In the genomic region with DNA sequence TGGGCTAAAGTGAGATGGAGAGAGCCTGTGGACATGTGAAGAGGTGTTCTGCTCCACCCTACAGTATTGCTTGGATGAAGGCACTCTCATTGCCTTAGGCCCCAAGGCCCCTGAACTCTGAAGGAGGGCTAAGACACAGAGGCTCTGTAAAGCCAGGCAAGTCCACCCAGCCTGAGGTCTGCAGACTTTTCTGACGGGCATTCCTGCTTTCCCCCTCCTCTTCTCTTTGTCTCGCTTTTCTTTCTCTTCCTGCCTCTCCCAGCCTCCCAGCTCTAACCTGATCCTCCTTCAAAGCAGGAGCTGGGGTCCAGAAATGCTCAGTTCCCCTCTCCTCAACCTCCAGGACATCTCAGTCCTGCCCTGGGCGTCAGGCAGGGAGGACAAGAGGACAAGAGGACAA, we compare ENCODE assay signal across 11 mouse cellular contexts. TPM values are rescaled to one million over a fixed set of nuclear protein-coding genes. Genes with fewer than 3 reads are reported as not detected.
DNase-seq lines count a peak whose midpoint lies in the region; ATAC-seq and TF ChIP-seq lines count a peak whose summit lies in the region.
"Had no signal": no experiment of that assay in that cellular context is flagged by ENCODE, and none has a peak within 500 bp of the region (broad histone marks: within the 10 kb centered on the region; RNA-seq: fewer than 3 reads in every experiment).

No protein-coding gene starts in this region.

- no peak for ATAC-seq in liver, embryonic 12.5 days
- no peak for ATAC-seq in forebrain, embryonic 13.5 days
- ATAC-seq in neural tube, embryonic 15.5 days (ENCODE audit: low FRiP score) = no peak

- intact Hi-C loops in left cerebral cortex, adult 2 months (cut with DNase I) = no loop called here

- no peak for DNase-seq in liver
- DNase-seq in limb, embryonic 10.5 days (ENCODE audit: low spot score) = no peak
- no peak for DNase-seq in left cerebral cortex, adult 2 months (ENCODE audit: extremely low spot score in 1 of 2, low spot score in 2 of 2)
- no peak for DNase-seq in cerebellum, adult 11-12 months
- DNase-seq: cerebellum, postnatal 36 days; layer of hippocampus, adult 9-11 months; thymus, postnatal 25 days had no signal

- peak overlapping the region; percentile 99; the same call in 1 of the 2 replicates for H3K4me2 ChIP-seq in liver, embryonic 12.5 days
- H3K4me2 ChIP-seq in forebrain, embryonic 13.5 days = peak overlapping the region; percentile 99
- H3K4me2 ChIP-seq in neural tube, embryonic 15.5 days = peak overlapping the region; percentile 89

- H3K36me3 ChIP-seq in liver, embryonic 12.5 days = peaks cover 15% of the 10 kb centered on the region; the same call in 1 of the 2 replicates
- peaks cover 49% of the 10 kb centered on the region for H3K36me3 ChIP-seq in forebrain, embryonic 13.5 days (ENCODE audit: poor library complexity, severe bottlenecking)
- H3K36me3 ChIP-seq in limb, embryonic 10.5 days = peaks cover 64% of the 10 kb centered on the region
- peaks cover 31% of the 10 kb centered on the region for H3K36me3 ChIP-seq in neural tube, embryonic 15.5 days

- H3K27me3 ChIP-seq in liver, embryonic 12.5 days (replicated peaks) = peaks cover 22% of the 10 kb centered on the region
- H3K27me3 ChIP-seq in forebrain, embryonic 13.5 days = no peaks in the 10 kb centered on the region
- no peaks in the 10 kb centered on the region for H3K27me3 ChIP-seq in limb, embryonic 10.5 days (ENCODE audit: low read depth, poor library complexity, severe bottlenecking)
- no peaks in the 10 kb centered on the region for H3K27me3 ChIP-seq in neural tube, embryonic 15.5 days (replicated peaks)

- H3K4me3 ChIP-seq in liver, embryonic 12.5 days = 0 out of 2 replicates have a peak overlapping the region, but pooled peaks have one; percentile 4
- peak overlapping the region; percentile 97 for H3K4me3 ChIP-seq in forebrain, embryonic 13.5 days
- peak overlapping the region; percentile 86 for H3K4me3 ChIP-seq in limb, embryonic 10.5 days
- H3K4me3 ChIP-seq in neural tube, embryonic 15.5 days (replicated peaks) = peak overlapping the region; percentile 89
- H3K4me3 ChIP-seq in left cerebral cortex, adult 2 months = no peak overlapping the region
- H3K4me3 ChIP-seq: megakaryocyte, embryonic 14.5 days had no signal

- H3K9me3 ChIP-seq in liver, embryonic 12.5 days (replicated peaks) = no peaks in the 10 kb centered on the region
- H3K9me3 ChIP-seq in forebrain, embryonic 13.5 days (replicated peaks) = no peaks in the 10 kb centered on the region
- no peaks in the 10 kb centered on the region for H3K9me3 ChIP-seq in limb, embryonic 10.5 days (replicated peaks)
- no peaks in the 10 kb centered on the region for H3K9me3 ChIP-seq in neural tube, embryonic 15.5 days (replicated peaks)
- H3K9me3 ChIP-seq: megakaryocyte, embryonic 14.5 days had no signal

- peaks cover 83% of the 10 kb centered on the region for H3K4me1 ChIP-seq in liver, embryonic 12.5 days
- peaks cover 66% of the 10 kb centered on the region for H3K4me1 ChIP-seq in forebrain, embryonic 13.5 days
- H3K4me1 ChIP-seq in limb, embryonic 10.5 days = peaks cover 68% of the 10 kb centered on the region
- H3K4me1 ChIP-seq in neural tube, embryonic 15.5 days = peaks cover 67% of the 10 kb centered on the region

- no peak overlapping the region for H3K27ac ChIP-seq in liver, embryonic 12.5 days
- H3K27ac ChIP-seq in forebrain, embryonic 13.5 days = peak overlapping the region; percentile 99
- peak overlapping the region; percentile 100 for H3K27ac ChIP-seq in limb, embryonic 10.5 days
- no peak overlapping the region for H3K27ac ChIP-seq in neural tube, embryonic 15.5 days (replicated peaks)
- H3K27ac ChIP-seq in left cerebral cortex, adult 2 months = no peak overlapping the region

- no peak overlapping the region for H3K9ac ChIP-seq in liver, embryonic 12.5 days
- peak overlapping the region; percentile 100 for H3K9ac ChIP-seq in forebrain, embryonic 13.5 days
- peak overlapping the region; percentile 99 for H3K9ac ChIP-seq in neural tube, embryonic 15.5 days (replicated peaks)

- 58% methylated on average over 3 of the region's 3 CpGs for WGBS in liver, embryonic 12.5 days (ENCODE audit: insufficient replicate concordance)
- WGBS in forebrain, embryonic 13.5 days = 4% methylated on average over 3 of the region's 3 CpGs
- WGBS in limb, embryonic 10.5 days = 24% methylated on average over 3 of the region's 3 CpGs
- 17% methylated on average over 3 of the region's 3 CpGs for WGBS in neural tube, embryonic 15.5 days

- TF ChIP-seq CTCF in left cerebral cortex, adult 2 months (IDR thresholded peaks at IDR 0.05) = no peak

RNA-seq across cellular contexts. Expression of gene Mex3a, which starts 2.8 kb away (rescaled TPM):
- polyA plus RNA-seq in liver, embryonic 12.5 days (2016; fragmentation: Nextera tagmentation; extraction: Ambion mirVana) = 2.8 and 3.1 TPM in 2 replicates
- polyA plus RNA-seq in forebrain, embryonic 13.5 days (2015; fragmentation: Nextera tagmentation; extraction: Ambion mirVana) = 51.5 and 52.6 TPM in 2 replicates
- 28.9 and 34.8 TPM in 2 replicates for polyA plus RNA-seq in limb, embryonic 10.5 days (2016; fragmentation: Nextera tagmentation; extraction: Ambion mirVana)
- polyA plus RNA-seq in neural tube, embryonic 15.5 days (2015; fragmentation: Nextera tagmentation; extraction: Ambion mirVana) = 18.6 and 19.2 TPM in 2 replicates
- 1 to 10 TPM; 3.2 TPM for total RNA-seq in left cerebral cortex, adult 2 months (2021)

RNA-seq across cellular contexts. Expression of gene Rab25, which starts 13.1 kb away (rescaled TPM):
- 0.70 TPM in 1 of 2 replicates, not detected in the other for polyA plus RNA-seq in liver, embryonic 12.5 days (2016; fragmentation: Nextera tagmentation; extraction: Ambion mirVana)
- not detected in 2 replicates for polyA plus RNA-seq in forebrain, embryonic 13.5 days (2015; fragmentation: Nextera tagmentation; extraction: Ambion mirVana)
- 1.7 and 3.7 TPM in 2 replicates for polyA plus RNA-seq in limb, embryonic 10.5 days (2016; fragmentation: Nextera tagmentation; extraction: Ambion mirVana)
- polyA plus RNA-seq in neural tube, embryonic 15.5 days (2015; fragmentation: Nextera tagmentation; extraction: Ambion mirVana) = 0.29 and 4.1 TPM in 2 replicates
- not detected for total RNA-seq in left cerebral cortex, adult 2 months (2021)

RNA-seq across cellular contexts. Expression of gene Lamtor2, which starts 17.9 kb away (rescaled TPM):
- polyA plus RNA-seq in liver, embryonic 12.5 days (2016; fragmentation: Nextera tagmentation; extraction: Ambion mirVana) = 101 and 102 TPM in 2 replicates
- polyA plus RNA-seq in forebrain, embryonic 13.5 days (2015; fragmentation: Nextera tagmentation; extraction: Ambion mirVana) = 170 and 180 TPM in 2 replicates
- polyA plus RNA-seq in limb, embryonic 10.5 days (2016; fragmentation: Nextera tagmentation; extraction: Ambion mirVana) = 151 and 159 TPM in 2 replicates
- 189 and 193 TPM in 2 replicates for polyA plus RNA-seq in neural tube, embryonic 15.5 days (2015; fragmentation: Nextera tagmentation; extraction: Ambion mirVana)
- total RNA-seq in left cerebral cortex, adult 2 months (2021) = 10 to 100 TPM; 98.3 to 99.1 TPM

RNA-seq across cellular contexts. Expression of gene Ubqln4, which starts 18.6 kb away (rescaled TPM):
- polyA plus RNA-seq in liver, embryonic 12.5 days (2016; fragmentation: Nextera tagmentation; extraction: Ambion mirVana) = 37.9 and 39.5 TPM in 2 replicates
- polyA plus RNA-seq in forebrain, embryonic 13.5 days (2015; fragmentation: Nextera tagmentation; extraction: Ambion mirVana) = 43.5 and 47.5 TPM in 2 replicates
- 78.8 and 79.5 TPM in 2 replicates for polyA plus RNA-seq in limb, embryonic 10.5 days (2016; fragmentation: Nextera tagmentation; extraction: Ambion mirVana)
- polyA plus RNA-seq in neural tube, embryonic 15.5 days (2015; fragmentation: Nextera tagmentation; extraction: Ambion mirVana) = 39.2 and 40.1 TPM in 2 replicates
- 100 to 1,000 TPM; 137 to 148 TPM for total RNA-seq in left cerebral cortex, adult 2 months (2021)

RNA-seq across cellular contexts. Expression of gene Lmna, which starts 25.2 kb away (rescaled TPM):
- polyA plus RNA-seq in liver, embryonic 12.5 days (2016; fragmentation: Nextera tagmentation; extraction: Ambion mirVana) = 189 TPM in 2 replicates
- 12.1 and 15.5 TPM in 2 replicates for polyA plus RNA-seq in forebrain, embryonic 13.5 days (2015; fragmentation: Nextera tagmentation; extraction: Ambion mirVana)
- polyA plus RNA-seq in limb, embryonic 10.5 days (2016; fragmentation: Nextera tagmentation; extraction: Ambion mirVana) = 9.2 and 14.5 TPM in 2 replicates
- polyA plus RNA-seq in neural tube, embryonic 15.5 days (2015; fragmentation: Nextera tagmentation; extraction: Ambion mirVana) = 70.3 and 78.7 TPM in 2 replicates
- 10 to 100 TPM; 59.3 to 61.7 TPM for total RNA-seq in left cerebral cortex, adult 2 months (2021)

Comparison
In these comparisons a context has a peak if more than half of its experiments do, and no peak if none do; other contexts are left out.
1. H3K27ac ChIP-seq: peak in forebrain, embryonic 13.5 days (single experiment) and limb, embryonic 10.5 days (single experiment); none in liver, embryonic 12.5 days (single experiment), neural tube, embryonic 15.5 days (single experiment) and left cerebral cortex, adult 2 months (single experiment).
2. Peak in every context shown above with its lines, with median percentiles within 50 percentile points of each other: H3K4me2 ChIP-seq.